Mouse (Mus musculus) heart, embryonic 16.5 days (tissue): ENCODE results near the gene Gria2. TPM values are rescaled to one million over a fixed set of nuclear protein-coding genes. Genes with fewer than 3 reads are reported as not detected.

Experiments
- ATAC-seq: fragments of 200-750 bp; cut with Nextera tagmentation; replicated peaks from 2 replicates; pipeline ENCODE4 v1.8.0; 2017; ENCODE audit warnings: moderate number of reproducible peaks; ENCODE audit not compliant: insufficient read depth, low FRiP score; ENCODE audit errors: extremely low read depth
- H3K27ac ChIP-seq: fragments of 300-500 bp; sonication (generic); 2 replicates; pipeline ENCODE4 v1.5.1; 2014; ENCODE audit warnings: mild to moderate bottlenecking, low read length, control low read depth, moderate library complexity
- H3K27me3 ChIP-seq: fragments of 300-500 bp; sonication (generic); 2 replicates; pipeline ENCODE4 v1.6.1; 2014; ENCODE audit warnings: low read length, mixed read lengths; ENCODE audit not compliant: control insufficient read depth, insufficient read depth
- H3K36me3 ChIP-seq: fragments of 300-500 bp; sonication (generic); 2 replicates; pipeline ENCODE4 v1.6.1; 2014; ENCODE audit not compliant: control insufficient read depth, insufficient read depth
- H3K4me1 ChIP-seq: fragments of 300-500 bp; sonication (generic); 2 replicates; pipeline ENCODE4 v1.6.1; 2014; ENCODE audit warnings: low read length, mixed read lengths; ENCODE audit not compliant: control insufficient read depth, insufficient read depth
- H3K4me2 ChIP-seq: fragments of 300-500 bp; sonication (generic); 2 replicates; pipeline ENCODE4 v1.6.1; 2014; ENCODE audit warnings: low read depth, mild to moderate bottlenecking, control low read depth, low read length
- H3K4me3 ChIP-seq: fragments of 300-500 bp; sonication (generic); 2 replicates; pipeline ENCODE4 v1.5.1; 2014; ENCODE audit warnings: mild to moderate bottlenecking, control low read depth, low read length
- H3K9ac ChIP-seq: fragments of 300-500 bp; sonication (generic); 2 replicates; pipeline ENCODE4 v1.6.1; 2014; ENCODE audit warnings: low read length, control low read depth
- H3K9me3 ChIP-seq: fragments of 300-500 bp; sonication (generic); replicated peaks from 2 replicates; pipeline ENCODE4 v1.6.1; 2016; ENCODE audit warnings: low read length; ENCODE audit not compliant: control insufficient read depth
- WGBS: fragments of 180-500 bp; shearing (Covaris S2); extraction: QIAGEN DNeasy Blood & Tissue Kit; methylation state at CpG from one replicate; pipeline ENCODE4 v1.1.7; 2014; 5-methylcytosine and 5-hydroxymethylcytosine counted together
- microRNA-seq: library from miRNA; unstranded; fragments of <30 nt; microRNA quantifications from one replicate; pipeline ENCODE4, GENCODE M21; 2017
- polyA plus RNA-seq: library from polyadenylated mRNA; unstranded; fragments of >200 nt; fragmentation: Nextera tagmentation; extraction: Ambion mirVana; gene quantifications from 2 replicates; pipeline ENCODE4 v1.2.1, GENCODE M21; 2015

Gene Gria2
- polyA plus RNA-seq, 1 experiment from 2014 or later, result 0.35 TPM

DNA sequence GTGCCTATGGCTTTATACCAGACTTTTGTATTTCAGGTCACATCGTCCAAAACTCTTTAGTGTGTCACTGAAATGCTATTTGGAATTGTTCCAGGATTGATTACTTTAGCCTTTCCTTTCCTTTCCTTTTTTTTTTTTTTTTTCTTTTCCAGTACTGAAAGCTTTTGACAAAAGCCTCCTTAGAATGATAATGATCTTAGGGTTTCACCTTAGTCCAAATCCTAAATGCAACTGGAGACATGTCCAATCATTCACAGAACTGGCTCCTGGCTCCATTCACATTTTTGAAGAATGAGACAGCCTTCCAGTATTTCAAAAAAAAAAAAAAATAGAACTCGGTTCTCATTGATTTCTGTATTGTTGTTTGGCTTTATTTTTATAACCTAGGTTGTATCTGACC, 139.3 kb downstream of the Gria2 start:
- no peak for ATAC-seq
- Histone ChIP-seq H3K9ac (no peak overlapping the region), H3K27ac (no peak overlapping the region), H3K9me3 (no peaks in the 10 kb centered on the region), H3K4me3 (no peak overlapping the region), H3K27me3 (no peaks in the 10 kb centered on the region), H3K36me3 (no peaks in the 10 kb centered on the region), H3K4me2 (no peak overlapping the region), H3K4me1 (no peaks in the 10 kb centered on the region)
- 58% methylated on average over 2 of the region's 2 CpGs for WGBS

DNA sequence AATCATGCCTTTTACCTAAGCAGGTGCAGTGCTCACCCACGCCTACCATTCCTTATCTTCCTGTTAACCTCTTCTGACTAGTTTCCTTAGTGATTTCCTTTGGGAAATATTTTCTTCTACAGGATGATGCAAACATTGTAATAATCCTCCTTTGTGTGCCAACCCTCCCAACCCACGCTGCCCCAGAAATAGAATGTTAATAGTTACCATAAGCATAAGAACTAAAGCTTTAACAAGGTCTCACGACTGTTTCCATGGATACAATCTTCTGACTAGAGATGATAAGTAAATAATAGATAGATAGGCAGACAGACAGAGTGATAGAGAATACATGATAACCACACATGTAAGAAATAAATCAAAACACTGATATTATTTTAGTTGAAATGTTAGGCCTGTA, 140.8 kb downstream of the Gria2 start:
- Histone ChIP-seq H3K27me3 (no peaks in the 10 kb centered on the region), H3K36me3 (no peaks in the 10 kb centered on the region), H3K9me3 (no peaks in the 10 kb centered on the region), H3K9ac (no peak overlapping the region), H3K4me1 (no peaks in the 10 kb centered on the region), H3K4me3 (no peak overlapping the region), H3K4me2 (no peak overlapping the region), H3K27ac (no peak overlapping the region)
- ATAC-seq, result no peak
- 50% methylated on average over 3 of the region's 3 CpGs for WGBS

DNA sequence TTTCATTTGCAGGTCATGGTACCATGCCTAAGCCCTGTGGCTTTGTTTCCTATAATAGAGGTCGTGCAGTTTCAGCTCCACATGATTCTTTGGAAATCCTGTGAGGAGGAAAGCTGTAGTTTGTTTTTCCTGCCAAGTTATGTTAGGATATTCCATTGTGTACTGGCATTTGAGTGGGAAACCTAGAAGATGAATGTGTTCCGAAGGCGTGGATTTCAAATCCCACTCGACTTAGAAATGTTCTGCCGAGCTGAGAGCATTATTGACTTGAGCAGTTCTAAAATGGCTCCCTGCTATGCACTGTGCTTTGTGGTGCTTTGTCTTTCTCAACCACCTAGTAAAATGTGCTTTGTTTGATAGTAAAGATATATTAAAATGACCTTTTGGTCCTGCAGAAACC, 150.4 kb downstream of the Gria2 start:
- H3K9ac ChIP-seq, result no peak overlapping the region
- 76% methylated on average over 5 of the region's 5 CpGs for WGBS
- ATAC-seq, result no peak
- no peak overlapping the region for H3K4me3 ChIP-seq
- no peaks in the 10 kb centered on the region for H3K36me3 ChIP-seq
- no peak overlapping the region for H3K27ac ChIP-seq
- no peaks in the 10 kb centered on the region for H3K27me3 ChIP-seq
- H3K9me3 ChIP-seq, result no peaks in the 10 kb centered on the region
- H3K4me1 ChIP-seq, result no peaks in the 10 kb centered on the region
- no peak overlapping the region for H3K4me2 ChIP-seq

Small RNA genes within 50 kb of the gene (microRNA-seq; reads per million reads assigned to microRNA genes)
- not detected for gene Gm25749

Other genes starting within 250 kb of the Gria2 start
- gene Glrb, start 110.8 kb upstream of the Gria2 start, polyA plus RNA-seq, result 1.5 and 2.1 TPM in 2 replicates
- 3.4 and 3.5 TPM in 2 replicates for gene Pdgfc, start 233.6 kb upstream of the Gria2 start, polyA plus RNA-seq